Mouse (Mus musculus) midbrain, embryonic 16.5 days (tissue): ENCODE measurements at regions not wholly inside any gene's neighbourhood (a gene's known extent, or its start where the extent isn't known, plus 50 kb on each side); places are given as distances from the start of the nearest gene placed in this dataset.
A peak's percentile ranks its signal among the peaks of the same experiment; 100 is the strongest.

Experiments
- ATAC-seq: fragments of 200-750 bp; cut with Nextera tagmentation; 2 replicates; pipeline ENCODE4 v1.8.0; 2017; ENCODE audit warnings: moderate TSS enrichment
- H3K27ac ChIP-seq: fragments of 300-500 bp; sonication (generic); 2 replicates; pipeline ENCODE4 v1.5.1; 2014; ENCODE audit warnings: mild to moderate bottlenecking, low read length, mixed read lengths
- H3K27me3 ChIP-seq: fragments of 300-500 bp; sonication (generic); 2 replicates; pipeline ENCODE4 v1.6.1; 2014; ENCODE audit warnings: low read depth, low read length, mixed read lengths; ENCODE audit not compliant: control insufficient read depth, insufficient read depth
- H3K36me3 ChIP-seq: fragments of 300-500 bp; sonication (generic); 2 replicates; pipeline ENCODE4 v1.6.1; 2014; ENCODE audit warnings: mild to moderate bottlenecking, low read length, moderate library complexity, mixed read lengths; ENCODE audit not compliant: control insufficient read depth, insufficient read depth
- H3K4me1 ChIP-seq: fragments of 300-500 bp; sonication (generic); 2 replicates; pipeline ENCODE4 v1.6.1; 2014; ENCODE audit warnings: mild to moderate bottlenecking, low read length, mixed read lengths; ENCODE audit not compliant: control insufficient read depth, insufficient read depth
- H3K4me2 ChIP-seq: fragments of 300-500 bp; sonication (generic); 2 replicates; pipeline ENCODE4 v1.6.1; 2014; ENCODE audit warnings: mild to moderate bottlenecking, low read length, mixed read lengths
- H3K4me3 ChIP-seq: fragments of 300-500 bp; sonication (generic); 2 replicates; pipeline ENCODE4 v1.5.1; 2014; ENCODE audit warnings: low read depth, mild to moderate bottlenecking, low read length, moderate library complexity, mixed read lengths
- H3K9ac ChIP-seq: fragments of 300-500 bp; sonication (generic); 2 replicates; pipeline ENCODE4 v1.6.1; 2014; ENCODE audit warnings: low read depth, low read length, mixed read lengths
- H3K9me3 ChIP-seq: fragments of 300-500 bp; sonication (generic); replicated peaks from 2 replicates; pipeline ENCODE4 v1.6.1; 2014; ENCODE audit warnings: mild to moderate bottlenecking, low read length, mixed read lengths; ENCODE audit not compliant: control insufficient read depth, poor library complexity, severe bottlenecking
- WGBS: fragments of 180-500 bp; shearing (Covaris S2); extraction: QIAGEN DNeasy Blood & Tissue Kit; methylation state at CpG from one replicate; pipeline ENCODE4 v1.1.7; 2014; 5-methylcytosine and 5-hydroxymethylcytosine counted together

DNA sequence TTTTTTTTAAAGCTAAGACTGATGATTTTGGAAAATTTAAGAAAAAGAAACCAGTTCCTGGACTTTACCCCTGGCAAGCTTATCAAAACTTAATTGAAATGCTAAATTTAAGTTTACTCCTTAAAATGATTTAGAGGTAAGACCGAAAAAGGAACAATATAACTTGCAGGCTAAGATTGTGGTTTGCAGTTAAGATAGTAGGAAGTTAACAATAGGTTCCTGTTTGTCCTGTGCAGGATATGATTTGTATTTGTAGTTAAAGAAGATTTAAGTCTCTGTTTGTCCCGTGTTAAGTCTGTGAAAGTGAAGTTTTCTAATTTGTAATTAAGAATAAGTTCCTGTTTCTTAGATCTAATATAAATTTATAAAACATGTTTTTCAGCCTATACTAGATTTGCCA is 1406.3 kb upstream of the Lrrc6 start:
- Histone ChIP-seq H3K27ac (no peak overlapping the region), H3K4me1 (no peaks in the 10 kb centered on the region), H3K27me3 (no peaks in the 10 kb centered on the region), H3K4me3 (no peak overlapping the region), H3K9me3 (no peaks in the 10 kb centered on the region), H3K9ac (no peak overlapping the region), H3K4me2 (no peak overlapping the region), H3K36me3 (no peaks in the 10 kb centered on the region)
- no peak for ATAC-seq
- 86% methylated on average over 2 of the region's 2 CpGs for WGBS

DNA sequence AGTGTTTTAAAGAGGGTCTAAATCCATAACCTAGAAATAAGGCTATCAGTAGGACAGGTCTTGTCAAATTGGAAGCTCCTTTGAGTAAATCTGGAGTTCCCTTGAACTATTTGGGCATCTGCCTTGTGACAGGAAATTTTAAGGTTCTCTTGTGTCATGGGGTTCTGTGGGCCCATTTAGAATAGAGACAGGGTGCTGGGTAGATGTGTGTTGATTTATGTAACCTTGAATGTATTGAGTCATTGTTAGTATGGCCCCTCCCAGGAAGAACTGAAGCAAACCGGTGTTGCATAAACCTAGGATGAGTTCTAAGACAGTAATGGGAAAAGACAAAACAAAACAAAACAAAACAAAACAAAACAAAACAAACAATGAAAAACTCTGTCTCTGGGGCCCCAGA is 1404.6 kb upstream of the Lrrc6 start:
- H3K27ac ChIP-seq: no peak overlapping the region
- no peaks in the 10 kb centered on the region for H3K27me3 ChIP-seq
- no peaks in the 10 kb centered on the region for H3K4me1 ChIP-seq
- no peaks in the 10 kb centered on the region for H3K9me3 ChIP-seq
- H3K4me2 ChIP-seq: no peak overlapping the region
- no peak overlapping the region for H3K4me3 ChIP-seq
- H3K9ac ChIP-seq: no peak overlapping the region
- no peak for ATAC-seq
- WGBS: 96% methylated on average over 1 of the region's 1 CpGs
- no peaks in the 10 kb centered on the region for H3K36me3 ChIP-seq

- ATAC-seq: no peak
- no peak overlapping the region for H3K9ac ChIP-seq
Observed at GRCm38 (mm10) chr15:67904646-67905045, 1403.9 kb upstream of the Lrrc6 start.

GRCm38 (mm10) chr15:67902982-67903381 is 1402.3 kb upstream of the Lrrc6 start:
- Histone ChIP-seq H3K9ac (no peak overlapping the region), H3K4me3 (no peak overlapping the region), H3K9me3 (no peaks in the 10 kb centered on the region), H3K4me2 (no peak overlapping the region), H3K4me1 (no peaks in the 10 kb centered on the region), H3K27ac (no peak overlapping the region), H3K27me3 (no peaks in the 10 kb centered on the region), H3K36me3 (no peaks in the 10 kb centered on the region)
- no peak for ATAC-seq
- 91% methylated on average over 2 of the region's 2 CpGs for WGBS

More at GRCm38 (mm10) chr15:67904646-67905045, 1403.9 kb upstream of the Lrrc6 start:
- Histone ChIP-seq H3K27ac (no peak overlapping the region), H3K36me3 (no peaks in the 10 kb centered on the region), H3K4me3 (no peak overlapping the region), H3K4me1 (no peaks in the 10 kb centered on the region), H3K9me3 (no peaks in the 10 kb centered on the region), H3K4me2 (no peak overlapping the region), H3K27me3 (no peaks in the 10 kb centered on the region)

DNA sequence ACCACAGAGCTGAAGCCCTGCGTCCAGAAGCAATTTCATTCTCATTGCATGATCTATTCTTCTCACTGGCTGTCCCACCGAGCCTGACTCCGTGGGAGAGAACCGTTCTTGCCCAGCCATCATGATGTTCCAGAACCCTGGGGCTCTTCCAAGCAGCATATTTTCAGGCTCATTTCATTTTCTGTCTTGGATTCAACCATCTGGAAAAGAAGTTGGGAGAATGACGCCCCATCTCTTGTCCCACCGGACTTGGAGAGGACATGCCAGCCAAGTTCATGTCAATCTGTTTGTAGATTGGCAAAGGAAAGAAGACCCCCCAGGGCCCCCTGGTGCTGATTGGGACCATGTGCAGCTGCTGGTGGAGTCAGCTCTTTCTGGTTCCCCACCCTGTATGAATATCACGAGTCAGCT is 1400.5 kb upstream of the Lrrc6 start:
- H3K4me2 ChIP-seq: no peak overlapping the region
- no peak overlapping the region for H3K27ac ChIP-seq
- no peaks in the 10 kb centered on the region for H3K36me3 ChIP-seq
- H3K4me3 ChIP-seq: no peak overlapping the region
- no peak for ATAC-seq
- H3K27me3 ChIP-seq: no peaks in the 10 kb centered on the region
- H3K9me3 ChIP-seq: no peaks in the 10 kb centered on the region
- H3K9ac ChIP-seq: no peak overlapping the region
- H3K4me1 ChIP-seq: no peaks in the 10 kb centered on the region
- 81% methylated on average over 7 of the region's 7 CpGs for WGBS

DNA sequence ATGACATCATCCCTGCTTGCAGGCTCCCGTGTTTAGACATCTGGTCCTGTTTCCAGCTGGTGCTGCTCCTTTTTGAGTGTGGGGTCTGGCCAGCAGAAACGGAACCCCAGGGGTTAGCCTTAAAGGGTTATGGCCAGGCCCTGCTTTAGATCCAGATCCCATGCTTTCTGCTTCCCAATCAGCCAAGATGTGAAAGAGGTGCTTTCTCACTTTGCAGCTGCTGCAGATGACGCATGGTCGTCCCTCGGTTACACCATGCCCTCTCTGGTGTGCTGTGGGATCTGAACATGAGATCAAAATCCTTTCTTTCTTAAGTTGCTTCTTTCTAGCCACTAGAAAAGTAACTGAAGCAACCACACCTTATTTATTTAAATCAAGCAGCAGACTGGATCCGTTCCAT is 1399.1 kb upstream of the Lrrc6 start:
- no peaks in the 10 kb centered on the region for H3K36me3 ChIP-seq
- H3K9ac ChIP-seq: no peak overlapping the region
- no peak overlapping the region for H3K4me2 ChIP-seq
- H3K27ac ChIP-seq: no peak overlapping the region
- H3K4me3 ChIP-seq: no peak overlapping the region
- WGBS: 78% methylated on average over 6 of the region's 6 CpGs
- ATAC-seq: no peak
- H3K9me3 ChIP-seq: no peaks in the 10 kb centered on the region
- no peaks in the 10 kb centered on the region for H3K4me1 ChIP-seq
- H3K27me3 ChIP-seq: no peaks in the 10 kb centered on the region

- Histone ChIP-seq H3K4me3 (no peak overlapping the region), H3K27me3 (no peaks in the 10 kb centered on the region), H3K4me2 (no peak overlapping the region), H3K27ac (no peak overlapping the region), H3K9me3 (no peaks in the 10 kb centered on the region), H3K36me3 (no peaks in the 10 kb centered on the region), H3K4me1 (no peaks in the 10 kb centered on the region), H3K9ac (no peak overlapping the region)
- ATAC-seq: peak; percentile 89
- WGBS: 66% methylated on average over 3 of the region's 3 CpGs
Observed at GRCm38 (mm10) chr15:67898959-67899403, 1398.3 kb upstream of the Lrrc6 start.

DNA sequence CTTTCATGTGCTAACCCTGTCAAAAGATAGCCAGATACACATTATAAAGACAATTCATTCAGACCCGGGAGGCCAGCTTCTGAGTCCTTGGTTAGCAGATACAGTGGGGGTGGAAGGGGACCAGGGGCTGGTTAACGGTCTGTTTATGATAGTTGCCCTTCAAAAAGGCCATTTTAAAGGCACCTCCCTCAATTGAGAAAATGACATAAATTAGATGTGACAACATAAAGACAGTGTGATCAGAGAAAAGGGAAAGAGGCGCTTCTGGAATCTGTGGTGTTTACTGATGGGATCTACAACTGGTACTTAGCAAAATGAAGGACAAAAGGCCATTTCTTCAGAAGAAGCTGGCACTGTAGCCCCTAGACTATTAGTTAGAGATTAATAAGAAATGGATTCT is 1391.4 kb upstream of the Lrrc6 start:
- 0 out of 2 replicates have a peak, but pooled peaks cover 2% of the 10 kb centered on the region for H3K4me1 ChIP-seq
- H3K27me3 ChIP-seq: no peaks in the 10 kb centered on the region
- no peak for ATAC-seq
- no peaks in the 10 kb centered on the region for H3K36me3 ChIP-seq
- no peak overlapping the region for H3K9ac ChIP-seq
- 36% methylated on average over 3 of the region's 3 CpGs for WGBS
- H3K9me3 ChIP-seq: no peaks in the 10 kb centered on the region
- no peak overlapping the region for H3K4me2 ChIP-seq
- no peak overlapping the region for H3K27ac ChIP-seq
- H3K4me3 ChIP-seq: no peak overlapping the region

DNA sequence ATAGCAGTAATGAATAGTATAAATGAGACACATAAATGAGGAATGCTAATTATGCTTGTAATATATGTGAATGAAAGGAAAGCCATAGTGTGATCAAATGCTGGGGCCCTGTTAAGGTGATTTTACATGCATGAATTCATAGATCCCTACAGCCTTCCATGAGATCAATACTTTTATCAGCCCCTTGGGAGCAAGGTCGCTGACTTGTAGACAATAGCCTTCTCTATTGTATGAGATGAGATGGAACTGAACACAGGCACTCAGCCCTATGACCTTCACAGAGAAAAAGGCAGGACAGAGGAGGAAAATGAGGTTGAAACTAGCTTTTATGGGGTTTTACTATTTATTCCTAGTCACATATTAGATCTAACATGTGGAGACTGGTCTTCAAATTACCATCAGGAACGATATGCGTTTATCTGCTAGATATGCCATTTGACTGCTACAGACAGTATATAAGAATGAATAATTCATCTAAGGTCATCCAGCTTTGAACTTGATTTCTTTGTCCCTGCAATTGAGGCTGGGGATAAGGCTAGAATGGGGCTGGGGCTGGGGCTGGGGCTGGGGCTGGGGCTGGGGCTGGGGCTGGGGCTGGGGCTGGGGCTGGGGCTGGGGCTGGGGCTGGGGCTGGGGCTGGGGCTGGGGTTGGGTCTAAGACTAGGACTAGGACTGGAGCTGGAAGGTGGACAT is 1390.0 kb upstream of the Lrrc6 start:
- no peak for ATAC-seq
- Histone ChIP-seq H3K9me3 (no peaks in the 10 kb centered on the region), H3K36me3 (no peaks in the 10 kb centered on the region), H3K9ac (no peak overlapping the region), H3K27ac (no peak overlapping the region), H3K27me3 (no peaks in the 10 kb centered on the region), H3K4me2 (no peak overlapping the region), H3K4me3 (no peak overlapping the region), H3K4me1 (0 out of 2 replicates have a peak, but pooled peaks cover 2% of the 10 kb centered on the region)
- 37% methylated on average over 3 of the region's 3 CpGs for WGBS
